Mouse (Mus musculus) erythroblast, adult 5-6 weeks (primary cell): ENCODE data around the gene Zcchc7. TPM values are rescaled to one million over a fixed set of nuclear protein-coding genes. Genes with fewer than 3 reads are reported as not detected.
"Not testable (repeated sequence)": the region's sequence is repeated elsewhere in the genome, so short reads cannot be mapped to it uniquely, and the experiment has no call there.

Experiments
- ATAC-seq: replicated peaks from 2 replicates; pipeline ENCODE4 v1.8.0; 2016; ENCODE audit warnings: moderate number of reproducible peaks, mild to moderate bottlenecking, moderate TSS enrichment, inconsistent platforms; ENCODE audit not compliant: poor library complexity, low FRiP score, severe bottlenecking
- total RNA-seq, 2 experiments: library from RNA; stranded (forward) in 1 of 2; stranded (reverse) in 1 of 2; fragments of 150-400 nt in 1 of 2; fragments of 200-764, 138-1000 nt in 1 of 2; gene quantifications; 2 replicates each; pipeline versions ENCODE4 v1.2.3 to v1.2.4; 2015 to 2017; ENCODE audit warnings: low replicate concordance in 2 of 2

The Zcchc7 gene
- total RNA-seq, 2 experiments from 2014 or later, result 19.2 to 39.8 TPM

DNA sequence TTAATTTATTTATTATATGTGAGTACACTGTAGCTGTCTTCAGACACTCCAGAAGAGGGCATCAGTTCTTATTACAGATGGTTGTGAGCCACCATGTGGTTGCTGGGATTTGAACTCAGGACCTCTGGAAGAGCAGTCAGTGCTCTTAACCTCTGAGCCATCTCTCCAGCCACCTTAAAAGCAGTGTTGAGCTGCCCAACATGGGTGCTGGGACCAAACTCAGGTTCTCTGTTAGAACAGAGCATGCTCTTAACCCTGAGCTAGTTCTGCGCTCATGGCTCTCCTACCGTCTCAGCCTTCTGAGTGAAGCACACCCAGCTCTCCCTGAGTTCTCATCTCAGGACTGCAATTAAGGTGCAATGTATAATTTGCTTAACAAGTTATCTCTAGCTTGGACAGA lies 190.4 kb downstream of the Zcchc7 start:
- not testable (repeated sequence) for ATAC-seq

DNA sequence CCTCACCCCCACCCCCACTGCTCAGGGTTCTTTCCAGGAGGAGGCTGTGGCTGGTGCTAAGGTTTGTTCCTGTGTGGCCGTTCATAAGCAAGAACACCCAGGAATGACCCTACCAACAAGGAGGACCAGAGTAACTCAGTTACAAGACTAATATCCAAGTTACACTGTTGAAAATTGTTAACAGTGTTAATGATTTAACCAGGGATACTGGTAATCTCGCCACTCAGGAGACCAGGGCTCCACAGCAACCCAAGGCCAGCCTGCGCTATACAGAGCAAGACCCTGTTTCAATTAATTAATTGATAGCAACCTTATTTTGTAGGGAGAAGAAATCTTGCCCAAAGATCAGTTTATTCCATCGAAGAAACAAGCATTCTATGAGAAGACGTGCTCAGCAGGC lies 191.8 kb downstream of the Zcchc7 start:
- ATAC-seq, result no peak

DNA sequence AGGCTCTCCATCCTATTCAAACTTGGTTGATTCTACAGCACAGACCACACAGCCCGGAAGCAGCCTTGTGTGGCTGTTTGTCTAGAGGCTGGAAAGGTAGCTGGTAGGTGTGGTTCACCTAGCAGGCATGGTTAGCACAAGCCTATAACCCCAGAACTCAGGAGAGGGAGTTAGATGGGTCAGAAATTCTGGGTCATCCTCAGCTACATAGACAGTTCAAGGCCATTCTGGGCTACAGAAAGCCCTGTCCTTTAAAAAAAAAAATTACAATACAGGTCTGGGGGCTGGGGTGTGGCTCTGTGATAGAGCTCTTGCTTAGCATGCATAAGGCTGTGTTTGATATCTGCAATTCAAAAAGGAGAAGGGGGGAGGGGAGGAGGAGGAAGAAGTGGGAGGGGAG lies 192.6 kb downstream of the Zcchc7 start:
- ATAC-seq, result no peak

DNA sequence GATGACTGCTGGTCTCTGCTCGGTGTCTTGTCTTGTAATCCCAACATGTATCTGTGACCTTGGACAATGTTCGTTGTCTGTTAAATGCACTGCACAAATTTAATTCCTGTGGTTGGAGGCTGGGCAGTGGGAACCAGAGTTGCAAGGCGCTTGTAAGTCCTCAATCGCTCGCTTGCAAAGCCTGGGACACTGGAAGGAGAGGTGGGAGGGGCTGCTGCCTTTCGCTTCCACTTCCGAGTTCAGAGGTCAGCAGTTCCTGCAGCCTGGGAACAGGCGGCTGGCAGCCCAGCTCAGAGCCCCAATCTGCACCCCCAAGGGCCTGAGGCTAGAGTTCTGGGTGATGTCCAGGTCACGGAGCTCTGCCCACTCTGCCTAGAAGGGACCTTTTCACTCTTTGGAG lies 197.4 kb downstream of the Zcchc7 start:
- no peak for ATAC-seq

DNA sequence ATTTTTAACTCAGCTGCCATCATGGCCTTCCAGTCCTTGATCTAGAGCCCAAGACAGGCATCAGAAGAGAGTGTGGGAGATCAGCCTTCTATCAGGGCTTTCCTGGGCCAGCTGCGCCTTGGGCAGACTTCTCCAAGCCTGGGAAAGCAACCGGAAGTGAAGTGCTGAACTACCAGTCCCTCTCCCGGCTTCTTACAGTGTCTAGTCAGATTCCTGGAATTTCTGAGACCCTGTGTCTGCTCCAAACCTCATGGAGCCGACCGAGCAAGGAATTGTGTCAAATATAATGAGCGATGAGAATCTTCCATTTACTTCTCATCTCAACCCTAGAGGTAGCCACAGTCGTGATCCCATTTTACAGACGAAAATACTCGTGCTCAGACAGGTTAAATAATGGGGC lies 203.1 kb downstream of the Zcchc7 start:
- no peak for ATAC-seq

DNA sequence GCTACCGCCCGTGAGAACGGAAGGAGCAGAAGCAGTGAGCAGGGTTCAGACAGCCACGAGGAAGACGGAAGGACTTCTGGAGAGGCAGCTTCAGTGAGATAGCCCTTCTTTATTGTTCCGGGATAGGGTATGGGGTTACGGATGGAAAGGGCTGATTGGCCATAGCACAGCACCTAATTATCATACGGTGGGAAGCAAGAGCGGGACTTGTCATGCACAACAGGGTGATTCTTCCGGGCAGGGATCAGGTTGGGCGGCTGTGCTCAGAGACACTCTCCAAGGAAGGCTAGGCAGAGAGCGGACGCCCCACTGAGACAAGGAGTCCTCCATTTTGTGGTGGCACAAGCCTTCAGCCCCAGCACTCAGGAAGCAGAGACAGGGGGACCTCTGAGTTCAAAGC lies 203.5 kb downstream of the Zcchc7 start:
- no peak for ATAC-seq

DNA sequence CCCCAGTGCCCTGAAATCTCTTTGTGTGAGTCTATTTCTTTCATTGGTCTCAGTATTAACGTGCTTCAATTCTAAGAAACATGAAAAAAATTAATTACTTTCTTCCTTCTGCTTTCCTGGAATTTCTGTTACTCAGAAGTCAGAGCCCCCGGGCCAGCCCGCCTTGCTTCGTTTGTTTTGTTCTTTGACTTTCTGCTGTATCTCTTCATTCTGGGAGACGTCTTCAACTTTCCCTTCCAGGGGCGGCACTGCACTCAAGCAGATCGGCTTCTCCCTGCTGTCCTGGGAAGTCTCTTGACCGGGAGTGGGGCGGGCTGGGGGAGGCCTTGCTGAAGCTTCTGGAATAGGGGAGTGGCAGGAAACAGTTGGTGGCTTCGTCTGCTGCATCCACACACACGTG lies 207.5 kb downstream of the Zcchc7 start:
- no peak for ATAC-seq

DNA sequence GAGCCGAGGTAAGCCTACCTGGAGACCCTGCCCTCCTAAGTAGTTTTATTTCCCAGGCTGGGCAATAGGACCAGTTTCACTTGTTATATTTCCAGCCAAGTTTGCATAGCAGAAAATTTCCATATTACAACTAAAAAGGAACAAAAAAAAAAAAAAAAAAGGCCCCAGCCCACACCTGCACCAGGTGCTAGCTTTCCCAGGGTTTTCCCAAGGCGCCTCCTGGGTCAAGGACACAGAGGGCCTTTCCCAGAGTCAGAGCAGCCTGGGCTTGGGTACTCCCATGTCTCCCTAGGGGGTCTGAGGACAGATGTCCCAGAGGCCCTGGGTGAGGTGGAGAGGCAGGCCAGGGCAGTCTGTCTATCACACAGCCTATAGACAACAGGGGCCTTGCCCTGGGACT lies 209.5 kb downstream of the Zcchc7 start:
- no peak for ATAC-seq

DNA sequence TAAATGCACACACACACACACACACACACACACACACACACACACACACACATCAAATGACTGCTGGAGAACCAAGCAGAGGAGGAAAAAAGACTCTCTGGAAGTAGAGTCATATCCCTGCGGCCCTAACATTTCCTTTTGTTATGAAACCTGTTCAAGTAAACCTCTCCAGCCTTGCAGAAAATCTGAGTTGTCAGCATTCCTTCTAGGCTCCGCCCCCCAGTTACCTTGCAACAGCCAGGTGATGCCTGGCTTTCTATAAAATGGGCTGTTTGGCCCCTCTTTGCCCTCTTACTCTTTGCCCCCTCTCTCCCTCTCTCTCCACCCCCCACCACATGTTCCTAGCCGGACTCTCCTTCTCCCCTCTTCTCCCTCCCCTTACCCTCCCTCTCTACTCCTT lies 210.1 kb downstream of the Zcchc7 start:
- no peak for ATAC-seq

DNA sequence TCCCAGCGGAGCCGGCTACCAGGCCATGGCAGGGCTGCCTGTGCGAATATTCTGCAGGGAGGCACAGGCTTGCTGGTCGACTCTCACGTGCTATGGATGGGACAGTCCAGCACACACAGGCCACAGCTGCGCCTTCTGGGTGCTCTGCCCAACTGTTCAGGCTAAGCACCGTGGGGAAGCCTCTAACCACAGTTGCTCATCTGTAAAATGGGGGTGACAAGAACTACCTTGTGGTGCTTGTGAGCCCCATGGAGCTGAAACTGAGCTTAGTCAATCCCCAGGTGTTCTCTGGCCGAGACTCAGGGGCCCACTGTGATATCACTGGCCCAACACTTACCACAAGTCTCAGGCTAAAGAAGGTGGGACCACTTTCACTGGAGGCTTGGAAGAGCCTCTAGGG lies 211.7 kb downstream of the Zcchc7 start:
- ATAC-seq, result no peak

DNA sequence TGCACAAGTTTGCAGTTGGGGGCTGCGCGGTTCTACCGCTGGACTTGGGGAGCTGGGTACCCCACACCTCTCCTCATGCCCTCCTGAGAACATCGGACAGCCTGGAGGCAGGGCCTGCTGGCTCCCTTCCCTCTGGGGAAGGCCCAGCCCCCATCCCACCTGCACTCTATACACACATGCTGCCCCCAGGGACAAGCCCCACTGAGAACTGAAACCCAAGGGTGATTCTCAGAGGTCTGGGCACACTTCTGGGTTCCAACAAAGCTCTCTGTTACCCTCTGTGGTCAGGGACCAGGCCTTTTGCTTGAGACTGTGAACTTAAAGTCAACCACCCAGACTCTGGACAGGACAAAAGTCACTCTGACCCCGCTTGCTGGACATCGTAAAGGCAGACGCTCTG lies 214.4 kb downstream of the Zcchc7 start:
- no peak for ATAC-seq

DNA sequence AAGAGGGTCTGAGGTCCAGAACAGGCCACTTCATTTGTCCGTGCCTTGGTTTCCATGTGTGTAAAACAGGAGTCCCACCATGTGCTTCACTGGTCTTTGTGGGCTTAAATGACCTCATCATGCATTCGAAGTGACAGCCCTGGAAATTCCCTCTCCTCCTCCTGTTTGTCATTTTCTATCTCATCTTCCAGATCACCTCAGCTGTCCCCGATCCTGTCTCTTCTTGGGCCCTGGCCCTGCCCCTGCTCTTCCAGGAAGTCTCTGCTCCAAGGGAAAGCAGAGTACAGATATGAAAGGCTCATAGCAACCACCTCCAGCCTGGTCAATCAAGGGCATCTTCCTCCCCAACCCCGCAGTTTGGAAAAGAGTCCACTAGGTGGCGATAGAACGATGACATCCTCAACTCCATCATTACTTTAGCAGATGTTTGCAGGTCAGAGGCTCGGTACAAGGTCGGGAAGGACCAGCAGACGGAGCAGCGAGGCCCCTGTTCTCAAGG lies 215.0 kb downstream of the Zcchc7 start:
- ATAC-seq, result peak; percentile 53

DNA sequence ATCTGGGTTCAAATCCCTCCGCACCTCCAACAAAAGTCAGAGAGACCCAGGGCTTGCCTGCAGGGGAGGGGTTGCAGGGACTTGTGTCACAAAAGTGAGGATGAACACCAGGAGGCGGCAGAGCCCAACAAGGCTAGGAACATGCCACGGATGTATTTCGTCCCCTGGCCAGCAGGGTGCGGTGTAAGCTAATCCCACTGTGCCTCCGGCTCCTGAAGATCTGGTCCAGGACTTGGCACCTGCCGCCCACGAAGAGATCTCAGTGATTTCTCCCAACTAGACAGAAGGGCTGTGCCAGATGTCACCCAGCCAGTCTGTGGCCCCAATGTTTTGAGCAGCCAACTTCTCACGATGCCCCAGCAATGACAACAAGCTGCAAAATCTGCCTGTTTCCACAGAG lies 217.8 kb downstream of the Zcchc7 start:
- ATAC-seq, result peak; percentile 91

DNA sequence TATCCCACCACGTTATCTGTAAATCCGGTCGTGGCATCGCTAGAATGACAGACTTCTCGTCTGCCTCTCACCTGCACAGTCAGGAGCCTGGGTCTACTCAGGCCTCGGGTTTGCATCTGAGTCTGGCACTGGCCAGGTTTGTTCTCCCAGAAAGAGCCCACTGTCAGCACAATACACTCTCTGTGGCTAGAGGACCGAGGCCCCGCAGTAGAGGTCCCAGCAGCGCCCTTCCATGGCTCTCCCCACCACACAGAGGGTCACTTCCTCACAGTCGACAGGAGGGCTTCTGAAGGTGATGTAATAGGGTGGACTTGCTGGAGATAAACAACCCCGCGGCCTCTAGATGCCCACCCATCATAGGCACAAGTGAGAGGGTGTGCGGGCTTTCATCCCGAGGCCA lies 218.2 kb downstream of the Zcchc7 start:
- ATAC-seq, result 0 out of 2 replicates have a peak, but pooled peaks have one; percentile 18

DNA sequence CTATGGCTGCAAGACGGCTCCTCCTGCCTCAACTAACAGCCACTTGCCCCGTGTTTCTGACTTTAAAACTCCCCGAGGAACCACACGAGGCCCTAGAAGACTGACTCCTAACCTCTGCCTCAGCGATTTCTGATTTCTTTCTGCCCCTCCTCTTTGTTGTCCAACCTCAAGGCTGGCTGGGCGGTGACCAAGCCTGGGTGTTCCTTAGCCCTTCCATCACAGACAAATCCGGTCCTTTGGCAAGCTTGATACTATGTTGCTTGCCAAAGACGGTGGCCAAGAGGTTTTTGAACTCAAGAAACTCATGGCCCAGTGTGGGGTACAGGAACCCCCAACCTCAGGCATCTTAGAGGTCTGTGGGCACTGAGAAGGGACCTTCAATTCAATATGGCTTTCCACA lies 218.7 kb downstream of the Zcchc7 start:
- no peak for ATAC-seq

DNA sequence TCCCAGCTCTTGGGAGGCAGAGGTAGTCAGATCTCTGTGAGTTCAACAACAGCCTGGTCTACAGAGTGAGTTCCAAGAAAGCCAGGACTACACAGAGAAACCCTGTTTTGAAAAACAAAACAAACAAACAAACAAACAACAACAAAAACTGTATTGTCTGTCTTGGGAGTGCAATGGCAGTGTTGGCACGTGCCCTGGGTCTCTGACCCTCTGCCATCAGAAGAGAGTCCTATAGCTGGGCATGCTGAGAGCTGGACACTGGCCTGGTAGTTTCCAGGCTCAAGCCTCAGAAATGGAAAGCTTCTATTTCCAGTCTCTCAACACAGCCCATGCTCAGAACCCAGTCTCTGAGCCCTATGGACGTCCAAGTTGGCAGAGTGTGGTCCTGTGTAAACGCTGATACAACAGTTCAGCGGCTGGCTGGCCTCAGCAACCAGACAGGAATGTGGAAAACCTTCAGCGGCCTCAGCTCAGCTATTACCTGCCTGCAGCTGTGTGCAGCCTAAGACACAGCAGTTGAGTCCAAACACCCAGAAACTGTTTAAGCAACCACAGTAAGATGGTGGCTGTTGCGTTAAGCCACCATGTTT lies 220.4 kb downstream of the Zcchc7 start:
- no peak for ATAC-seq

DNA sequence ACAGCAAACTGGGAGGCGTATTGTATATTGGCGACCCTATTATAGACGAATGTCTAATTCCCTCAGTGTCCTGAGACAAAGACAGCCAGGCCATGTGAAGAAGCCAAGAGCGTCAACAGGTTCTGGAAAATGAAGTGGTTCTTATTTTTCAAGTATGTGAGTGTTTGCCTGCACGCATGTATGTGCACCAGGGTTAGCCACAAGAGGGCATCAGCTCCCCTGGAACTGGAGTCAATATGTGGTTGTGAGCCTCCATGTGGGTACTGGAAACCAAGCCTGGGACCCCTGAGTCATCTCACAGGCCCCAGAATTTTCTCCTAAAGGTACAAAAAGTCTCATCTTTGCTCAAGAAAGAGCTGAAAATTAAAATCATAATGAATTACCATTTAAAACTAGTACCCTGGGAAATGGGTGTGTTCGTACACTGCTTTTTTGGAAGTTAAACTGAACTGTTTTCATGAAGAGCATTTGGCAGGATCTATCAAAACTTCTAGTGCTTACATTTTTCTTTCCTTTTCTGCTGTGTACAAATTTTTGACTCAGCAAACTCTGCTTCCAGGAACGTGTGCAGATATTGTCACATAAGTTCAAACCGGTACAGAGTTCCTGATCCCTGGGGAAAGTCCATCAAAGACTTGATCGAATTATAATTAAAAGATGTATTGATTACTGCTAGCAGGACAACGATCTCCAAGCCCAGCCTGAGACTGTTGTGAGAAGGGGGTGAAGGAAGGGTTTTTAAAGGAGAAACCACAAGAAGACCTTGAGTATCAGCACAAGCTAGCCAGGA lies 221.4 kb downstream of the Zcchc7 start:
- no peak for ATAC-seq

DNA sequence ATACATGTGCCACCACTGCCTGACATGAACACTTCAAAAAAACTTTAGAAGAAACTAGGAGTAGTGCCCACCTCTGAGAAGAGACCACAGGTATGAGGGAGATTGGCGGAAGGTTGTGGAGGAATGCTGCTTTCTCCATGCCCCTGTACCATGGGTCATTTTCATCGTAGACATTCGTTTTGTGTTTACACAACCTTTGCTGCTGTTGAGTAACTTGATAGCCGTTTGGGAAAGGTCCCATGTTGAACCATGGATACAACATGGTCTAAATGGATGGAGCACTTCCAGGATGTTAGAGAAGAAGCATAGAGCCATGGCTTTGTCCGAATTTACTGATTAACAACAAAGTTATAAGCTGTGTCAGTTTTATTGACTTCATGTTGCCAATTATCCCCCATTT lies 222.5 kb downstream of the Zcchc7 start:
- no peak for ATAC-seq

DNA sequence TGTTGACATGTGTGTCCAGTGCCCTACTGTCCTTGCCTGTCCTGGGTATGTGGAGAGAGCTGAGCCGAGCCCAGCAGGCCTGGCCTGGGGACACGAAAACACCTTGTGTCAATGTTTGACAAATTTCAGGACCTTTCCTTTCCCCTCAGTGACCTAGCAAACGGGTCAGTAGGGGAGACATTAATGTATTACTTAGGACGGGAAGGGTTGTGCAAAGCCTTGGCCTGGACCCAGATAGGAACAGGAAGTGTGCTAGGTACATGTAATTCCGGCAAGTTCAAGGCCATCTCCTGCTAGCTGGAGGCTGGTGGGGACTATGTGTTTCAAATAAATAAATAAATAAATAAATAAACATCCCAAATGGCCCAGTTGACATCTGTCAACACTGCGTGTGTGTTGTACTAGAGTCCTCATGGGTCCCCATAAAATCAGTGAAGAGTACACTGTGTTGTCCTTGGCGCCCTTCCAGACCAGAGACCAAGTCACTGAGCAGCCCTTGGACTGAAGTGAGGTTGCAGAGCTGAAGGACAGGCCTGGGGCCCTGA lies 224.2 kb downstream of the Zcchc7 start:
- ATAC-seq, result no peak

DNA sequence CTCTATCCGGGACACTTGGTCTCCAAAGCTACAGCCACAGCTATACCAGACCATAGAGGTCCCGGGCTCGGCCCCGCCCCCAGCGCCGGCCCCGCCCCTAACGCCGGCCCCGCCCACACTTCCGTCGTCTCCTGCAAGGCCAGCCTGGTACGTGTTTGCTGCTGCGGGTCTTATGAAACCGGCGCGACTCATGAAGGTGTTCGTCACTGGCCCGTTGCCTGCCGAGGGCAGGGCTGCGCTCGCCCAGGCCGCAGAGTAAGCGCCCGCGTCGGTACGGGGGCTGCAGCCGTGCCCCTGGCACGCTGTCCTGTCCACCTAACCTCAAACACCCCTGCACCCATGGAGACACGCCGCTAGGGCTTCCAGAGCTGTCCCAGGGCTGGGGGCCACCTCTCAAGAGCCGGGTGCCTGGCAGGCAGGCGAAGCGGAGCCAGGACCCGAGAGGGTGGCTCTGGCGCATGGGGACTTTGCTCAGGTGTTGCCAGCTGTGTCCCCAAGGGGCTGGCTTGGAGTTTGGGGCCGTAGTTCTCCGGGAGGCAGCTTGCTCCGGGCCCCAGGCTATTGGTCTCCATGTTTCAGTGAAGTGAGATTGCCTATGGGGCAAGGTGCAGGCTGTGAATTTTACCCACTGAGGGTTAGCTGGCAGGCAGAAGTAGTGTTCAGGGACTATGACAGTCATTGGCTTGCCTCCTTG lies 225.8 kb downstream of the Zcchc7 start, which contains the start of gene Grhpr:
TSS of gene Grhpr (plus strand) at position 116 of the 694 bp plus-strand sequence.
- peak; percentile 80 for ATAC-seq
